ENCODE assay signal across 27 mouse cellular contexts in the genomic region with DNA sequence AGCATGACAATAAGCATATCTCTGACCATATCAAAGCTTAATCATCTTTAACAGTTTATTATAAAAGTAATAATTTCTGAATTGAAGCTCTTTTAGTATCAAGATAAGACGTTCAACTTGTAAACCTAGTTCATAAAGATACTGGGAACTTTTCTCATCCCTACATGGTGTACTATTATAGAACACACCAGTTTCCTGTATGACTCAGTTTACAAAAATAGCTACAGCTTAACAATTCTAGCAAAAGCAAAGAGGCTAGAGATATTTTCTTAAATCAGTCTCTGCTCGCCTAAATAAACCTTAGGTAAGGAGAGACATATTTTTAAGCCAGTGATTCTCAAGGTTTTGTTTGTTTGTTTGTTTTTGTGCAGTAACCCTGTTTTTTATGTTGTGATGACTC.
"Had no signal": no experiment of that assay in that cellular context is flagged by ENCODE, and none has a peak within 500 bp of the region (broad histone marks: within the 10 kb centered on the region; RNA-seq: fewer than 3 reads in every experiment).

No protein-coding gene starts in this region.

- H3K4me2 ChIP-seq: heart, embryonic 12.5 days; hindbrain, embryonic 13.5 days; hindbrain, embryonic 15.5 days; kidney, embryonic 15.5 days; limb, embryonic 13.5 days; limb, embryonic 15.5 days; liver, embryonic 12.5 days had no signal

- ATAC-seq: hindbrain, postnatal 0 days; intestine, embryonic 16.5 days; liver, embryonic 12.5 days had no signal

- H3K9me3 ChIP-seq: heart, embryonic 10.5 days; heart, embryonic 12.5 days; hindbrain, embryonic 13.5 days; hindbrain, embryonic 15.5 days; kidney, embryonic 15.5 days; limb, embryonic 13.5 days; limb, embryonic 15.5 days; liver, embryonic 12.5 days had no signal

- H3K4me3 ChIP-seq: gastrocnemius, adult 2 months; heart, embryonic 10.5 days; heart, embryonic 12.5 days; hindbrain, embryonic 10.5 days; hindbrain, embryonic 13.5 days; hindbrain, embryonic 15.5 days; kidney, embryonic 15.5 days; limb, embryonic 13.5 days; limb, embryonic 15.5 days; liver, embryonic 12.5 days had no signal

- H3K4me1 ChIP-seq: heart, embryonic 10.5 days; heart, embryonic 12.5 days; hindbrain, embryonic 10.5 days; hindbrain, embryonic 13.5 days; hindbrain, embryonic 15.5 days; kidney, embryonic 15.5 days; limb, embryonic 13.5 days; limb, embryonic 15.5 days; liver, embryonic 12.5 days had no signal

- H3K27ac ChIP-seq: gastrocnemius, adult 2 months; heart, embryonic 10.5 days; hindbrain, embryonic 10.5 days; hindbrain, embryonic 13.5 days; hindbrain, embryonic 15.5 days; hindbrain, postnatal 0 days; kidney, embryonic 15.5 days; kidney, postnatal 0 days; limb, embryonic 13.5 days; limb, embryonic 15.5 days; liver, embryonic 12.5 days; liver, embryonic 14.5 days had no signal

- DNase-seq: gastrocnemius, adult 2 months; gastrocnemius, postnatal 10 days; gastrocnemius, postnatal 25 days; heart, adult 18-20 months; heart, postnatal 10 days; heart, postnatal 4 days; kidney, adult 11 months; kidney, adult 2 months; kidney, adult 9 months; kidney, postnatal 14 days; kidney, postnatal 36 days; layer of hippocampus, adult 9-11 months; layer of hippocampus, postnatal 36 days; left cerebral cortex, postnatal 4 days had no signal

- H3K27me3 ChIP-seq: heart, embryonic 12.5 days; hindbrain, embryonic 13.5 days; hindbrain, embryonic 15.5 days; kidney, embryonic 15.5 days; limb, embryonic 13.5 days; limb, embryonic 15.5 days; liver, embryonic 12.5 days had no signal

- H3K9ac ChIP-seq: heart, embryonic 12.5 days; hindbrain, embryonic 13.5 days; hindbrain, embryonic 15.5 days; kidney, embryonic 15.5 days; limb, embryonic 13.5 days; limb, embryonic 15.5 days; liver, embryonic 12.5 days; liver, embryonic 14.5 days had no signal

- H3K36me3 ChIP-seq: heart, embryonic 10.5 days; heart, embryonic 12.5 days; hindbrain, embryonic 10.5 days; hindbrain, embryonic 13.5 days; hindbrain, embryonic 15.5 days; kidney, embryonic 15.5 days; limb, embryonic 13.5 days; limb, embryonic 15.5 days; liver, embryonic 12.5 days had no signal
